Mouse (Mus musculus): ENCODE data around the gene B3galnt2.

DNA sequence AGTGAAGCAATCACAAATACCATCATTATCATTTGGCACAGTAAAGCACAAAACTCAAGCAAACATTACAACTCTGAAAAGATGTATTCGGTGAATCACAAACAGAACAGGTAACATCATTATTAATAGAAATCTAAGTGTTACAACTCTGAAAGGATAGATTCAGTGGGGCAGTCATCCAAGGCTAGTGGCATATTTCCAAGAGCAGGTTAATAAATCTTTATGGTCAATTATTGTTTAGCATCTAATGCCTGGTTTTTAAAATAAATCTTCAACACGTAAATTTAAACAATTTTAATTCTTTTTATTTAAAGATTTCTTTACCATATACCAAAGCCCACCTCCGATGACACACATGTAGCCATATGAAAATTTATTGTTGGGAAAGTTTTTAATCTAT, 34.9 kb upstream of the B3galnt2 start:
- TF ChIP-seq POLR2A (IDR thresholded peaks at IDR 0.05; ENCODE audit: insufficient read depth, low read depth, low read length) (no peak), CTCF (IDR thresholded peaks at IDR 0.05) (no peak)
